Mouse (Mus musculus) urinary bladder, adult 2 months (tissue): ENCODE measurements around the gene Padi6. TPM values are rescaled to one million over a fixed set of nuclear protein-coding genes. Genes with fewer than 3 reads are reported as not detected.
A peak's percentile ranks its signal among the peaks of the same experiment; 100 is the strongest.

Experiments
- DNase-seq: peaks from one replicate; pipeline ENCODE4 v3.0.0; 2022; ENCODE audit warnings: low spot score
- polyA plus RNA-seq: library from polyadenylated mRNA; depleted of rRNA; stranded (reverse); fragments of >200 nt; gene quantifications from 2 replicates; pipeline ENCODE4 v1.2.3, GENCODE M21; 2012; rRNA removed

Gene Padi6
- polyA plus RNA-seq, 1 experiment: not detected

GRCm38 (mm10) chr4:140684881-140685303 lies 57.6 kb downstream of the Padi6 start:
- DNase-seq: no peak

- no peak for DNase-seq
These were observed 58.1 kb downstream of the Padi6 start for GRCm38 (mm10) chr4:140684141-140684871.

- no peak for DNase-seq
These were observed 58.8 kb downstream of the Padi6 start for GRCm38 (mm10) chr4:140683608-140684007.

- no peak for DNase-seq
These were observed 61.6 kb downstream of the Padi6 start for GRCm38 (mm10) chr4:140680731-140681397.

GRCm38 (mm10) chr4:140679723-140680380 lies 62.6 kb downstream of the Padi6 start:
- DNase-seq: peak; percentile 43

GRCm38 (mm10) chr4:140679038-140679437 lies 63.4 kb downstream of the Padi6 start:
- no peak for DNase-seq

Other genes starting within 250 kb of the Padi6 start
- 30.0 and 30.8 TPM in 2 replicates for gene Arhgef10l, start 76.6 kb downstream of the Padi6 start, polyA plus RNA-seq
- 21.6 and 31.5 TPM in 2 replicates for gene Rcc2, start 42.1 kb downstream of the Padi6 start, polyA plus RNA-seq
- 15.6 and 15.9 TPM in 2 replicates for gene Padi4, start 31.6 kb upstream of the Padi6 start, polyA plus RNA-seq
- 0.30 and 0.32 TPM in 2 replicates for gene Padi3, start 68.0 kb upstream of the Padi6 start, polyA plus RNA-seq
- 1.0 and 1.2 TPM in 2 replicates for gene Padi1, start 103.1 kb upstream of the Padi6 start, polyA plus RNA-seq
- gene Padi2, start 163.7 kb upstream of the Padi6 start, polyA plus RNA-seq: 1.7 and 1.8 TPM in 2 replicates
- gene Sdhb, start 218.6 kb upstream of the Padi6 start, polyA plus RNA-seq: 175 and 188 TPM in 2 replicates
- 49.5 and 57.3 TPM in 2 replicates for gene Atp13a2, start 244.2 kb upstream of the Padi6 start, polyA plus RNA-seq